In the genomic region with DNA sequence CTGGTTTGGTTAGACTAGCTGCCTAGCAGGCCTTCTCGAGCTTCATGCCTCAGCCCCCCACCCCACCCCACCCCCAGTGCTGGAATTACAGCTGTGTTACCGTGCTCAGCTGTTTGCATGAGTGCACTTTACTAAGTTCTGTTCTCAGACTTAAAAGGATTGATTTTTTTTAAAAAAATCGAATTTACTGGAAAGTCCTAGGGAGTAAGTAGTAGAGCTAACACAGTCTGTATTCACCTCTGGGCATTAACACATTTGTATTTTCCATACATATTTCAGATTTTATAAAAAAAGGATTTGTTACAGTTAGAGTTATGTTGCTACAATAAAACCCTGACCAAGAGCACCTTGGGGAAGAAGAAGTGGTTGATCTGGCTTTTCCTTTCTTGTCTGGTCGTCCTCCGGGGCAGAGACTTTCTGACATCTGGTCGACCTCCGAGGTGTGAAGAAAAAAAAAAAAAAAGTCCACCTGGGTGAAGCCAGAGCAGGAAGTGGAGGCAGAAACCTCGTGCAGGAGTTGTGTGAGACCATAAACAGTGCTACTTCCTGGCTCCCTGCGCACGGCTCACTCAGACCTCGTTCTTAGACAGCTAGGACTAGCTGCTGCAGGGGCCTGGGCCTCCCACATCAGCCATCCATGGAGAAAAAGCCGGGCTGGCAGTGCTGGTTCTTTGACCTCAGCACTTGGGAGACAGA, we compare ENCODE assay signal across 17 mouse cellular contexts.
DNase-seq lines count a peak whose midpoint lies in the region; ATAC-seq and TF ChIP-seq lines count a peak whose summit lies in the region.
"Had no signal": no experiment of that assay in that cellular context is flagged by ENCODE, and none has a peak within 500 bp of the region (broad histone marks: within the 10 kb centered on the region; RNA-seq: fewer than 3 reads in every experiment).

No protein-coding gene starts in this region.

- no peak for DNase-seq in limb, embryonic 10.5 days (ENCODE audit: low spot score)
- DNase-seq in CD4-positive, CD25-positive, alpha-beta regulatory T cell, adult 2 months (ENCODE audit: low read depth, low spot score), result peak; percentile 52
- DNase-seq in embryo, embryonic 10.5 days (ENCODE audit: low spot score), result peak; percentile 78
- DNase-seq in thymus, adult 2 months, result peak; percentile 32
- no peak for DNase-seq in frontal cortex, postnatal 25 days (ENCODE audit: low spot score in 2 of 2)
- DNase-seq in kidney, adult 11 months, result no peak
- DNase-seq: cerebellum, adult 11-12 months; kidney, postnatal 10 days; layer of hippocampus, adult 9-11 months; lung, adult 18-20 months; right cerebral cortex, adult 18-20 months had no signal

- peak; percentile 51; the same call in 1 of the 2 replicates for ATAC-seq in limb, embryonic 13.5 days (ENCODE audit: low FRiP score, low read depth)
- no peak for ATAC-seq in forebrain, embryonic 16.5 days

- no peaks in the 10 kb centered on the region for H3K9me3 ChIP-seq in limb, embryonic 13.5 days
- H3K9me3 ChIP-seq in limb, embryonic 10.5 days (replicated peaks), result no peaks in the 10 kb centered on the region
- H3K9me3 ChIP-seq in forebrain, embryonic 16.5 days (ENCODE audit: control insufficient read depth, low read length), result no peaks in the 10 kb centered on the region
- H3K9me3 ChIP-seq: hindbrain, embryonic 15.5 days; limb, embryonic 12.5 days; midbrain, embryonic 10.5 days; neural tube, embryonic 13.5 days had no signal

- no peak for TF ChIP-seq POLR2A in thymus, adult 2 months (IDR thresholded peaks at IDR 0.05; ENCODE audit: control insufficient read depth, extremely low read depth, insufficient read depth, low read length, poor library complexity)

- H3K9ac ChIP-seq in limb, embryonic 13.5 days, result no peak overlapping the region
- H3K9ac ChIP-seq in forebrain, embryonic 16.5 days (replicated peaks; ENCODE audit: low read depth, low read length), result no peak overlapping the region
- H3K9ac ChIP-seq: hindbrain, embryonic 15.5 days; limb, embryonic 12.5 days; neural tube, embryonic 13.5 days had no signal

- H3K27ac ChIP-seq in limb, embryonic 13.5 days, result no peak overlapping the region
- no peak overlapping the region for H3K27ac ChIP-seq in limb, embryonic 10.5 days
- peak overlapping the region; percentile 18; the same call in 1 of the 2 replicates for H3K27ac ChIP-seq in thymus, adult 2 months (ENCODE audit: control insufficient read depth, insufficient read depth, low read length)
- H3K27ac ChIP-seq in forebrain, embryonic 16.5 days (ENCODE audit: low read length), result no peak overlapping the region
- H3K27ac ChIP-seq: hindbrain, embryonic 15.5 days; limb, embryonic 12.5 days; midbrain, embryonic 10.5 days; neural tube, embryonic 13.5 days had no signal

- H3K4me1 ChIP-seq in limb, embryonic 13.5 days, result no peaks in the 10 kb centered on the region
- peaks cover 17% of the 10 kb centered on the region for H3K4me1 ChIP-seq in limb, embryonic 10.5 days
- peaks cover 8% of the 10 kb centered on the region for H3K4me1 ChIP-seq in thymus, adult 2 months (replicated peaks; ENCODE audit: control insufficient read depth, insufficient read depth, low read length)
- no peaks in the 10 kb centered on the region for H3K4me1 ChIP-seq in forebrain, embryonic 16.5 days (replicated peaks; ENCODE audit: control insufficient read depth, insufficient read depth, low read length)
- H3K4me1 ChIP-seq: hindbrain, embryonic 15.5 days; limb, embryonic 12.5 days; midbrain, embryonic 10.5 days; neural tube, embryonic 13.5 days had no signal

- WGBS in limb, embryonic 13.5 days, result 46% methylated on average over 12 of the region's 12 CpGs
- WGBS in limb, embryonic 10.5 days, result 82% methylated on average over 12 of the region's 12 CpGs
- 29% methylated on average over 12 of the region's 12 CpGs for WGBS in thymus, adult 2 months
- WGBS in forebrain, embryonic 16.5 days, result 89% methylated on average over 12 of the region's 12 CpGs

- no peak overlapping the region for H3K4me3 ChIP-seq in limb, embryonic 13.5 days
- H3K4me3 ChIP-seq in limb, embryonic 10.5 days, result no peak overlapping the region
- H3K4me3 ChIP-seq in thymus, adult 2 months (ENCODE audit: control insufficient read depth, insufficient read depth, low read length), result no peak overlapping the region
- H3K4me3 ChIP-seq in forebrain, embryonic 16.5 days (replicated peaks; ENCODE audit: low read length), result no peak overlapping the region
- H3K4me3 ChIP-seq: hindbrain, embryonic 15.5 days; limb, embryonic 12.5 days; midbrain, embryonic 10.5 days; neural tube, embryonic 13.5 days had no signal

- no peak for TF ChIP-seq CTCF in thymus, adult 2 months (IDR thresholded peaks at IDR 0.05; ENCODE audit: borderline replicate concordance, control insufficient read depth, extremely low read depth, insufficient read depth, low read length, poor library complexity)

- peaks cover 19% of the 10 kb centered on the region for H3K36me3 ChIP-seq in limb, embryonic 13.5 days
- H3K36me3 ChIP-seq in limb, embryonic 10.5 days, result peaks cover 8% of the 10 kb centered on the region
- no peaks in the 10 kb centered on the region for H3K36me3 ChIP-seq in thymus, adult 2 months (ENCODE audit: control insufficient read depth, insufficient read depth, low read length)
- H3K36me3 ChIP-seq in forebrain, embryonic 16.5 days (ENCODE audit: control insufficient read depth, insufficient read depth), result no peaks in the 10 kb centered on the region

- H3K4me2 ChIP-seq in limb, embryonic 13.5 days (replicated peaks), result no peak overlapping the region
- H3K4me2 ChIP-seq in forebrain, embryonic 16.5 days (ENCODE audit: low read length), result no peak overlapping the region
- H3K4me2 ChIP-seq: hindbrain, embryonic 15.5 days; limb, embryonic 12.5 days; neural tube, embryonic 13.5 days had no signal

- H3K27me3 ChIP-seq in limb, embryonic 13.5 days, result no peaks in the 10 kb centered on the region
- H3K27me3 ChIP-seq in limb, embryonic 10.5 days (ENCODE audit: low read depth, poor library complexity, severe bottlenecking), result no peaks in the 10 kb centered on the region
- H3K27me3 ChIP-seq in thymus, adult 2 months (ENCODE audit: control insufficient read depth, insufficient read depth, low read length), result no peaks in the 10 kb centered on the region
- H3K27me3 ChIP-seq in forebrain, embryonic 16.5 days (replicated peaks; ENCODE audit: control insufficient read depth, insufficient read depth, low read length), result no peaks in the 10 kb centered on the region
- H3K27me3 ChIP-seq: hindbrain, embryonic 15.5 days; limb, embryonic 12.5 days; neural tube, embryonic 13.5 days had no signal

Comparison
In these comparisons a context has a peak if more than half of its experiments do, and no peak if none do; other contexts are left out.
1. DNase-seq: peak in CD4-positive, CD25-positive, alpha-beta regulatory T cell, adult 2 months (single experiment), embryo, embryonic 10.5 days (single experiment) and thymus, adult 2 months (single experiment); none in limb, embryonic 10.5 days (single experiment), frontal cortex, postnatal 25 days (0 of 2) and kidney, adult 11 months (single experiment).